Mouse (Mus musculus): ENCODE data around the gene Fbxl17.

Fbxl17 gene

DNA sequence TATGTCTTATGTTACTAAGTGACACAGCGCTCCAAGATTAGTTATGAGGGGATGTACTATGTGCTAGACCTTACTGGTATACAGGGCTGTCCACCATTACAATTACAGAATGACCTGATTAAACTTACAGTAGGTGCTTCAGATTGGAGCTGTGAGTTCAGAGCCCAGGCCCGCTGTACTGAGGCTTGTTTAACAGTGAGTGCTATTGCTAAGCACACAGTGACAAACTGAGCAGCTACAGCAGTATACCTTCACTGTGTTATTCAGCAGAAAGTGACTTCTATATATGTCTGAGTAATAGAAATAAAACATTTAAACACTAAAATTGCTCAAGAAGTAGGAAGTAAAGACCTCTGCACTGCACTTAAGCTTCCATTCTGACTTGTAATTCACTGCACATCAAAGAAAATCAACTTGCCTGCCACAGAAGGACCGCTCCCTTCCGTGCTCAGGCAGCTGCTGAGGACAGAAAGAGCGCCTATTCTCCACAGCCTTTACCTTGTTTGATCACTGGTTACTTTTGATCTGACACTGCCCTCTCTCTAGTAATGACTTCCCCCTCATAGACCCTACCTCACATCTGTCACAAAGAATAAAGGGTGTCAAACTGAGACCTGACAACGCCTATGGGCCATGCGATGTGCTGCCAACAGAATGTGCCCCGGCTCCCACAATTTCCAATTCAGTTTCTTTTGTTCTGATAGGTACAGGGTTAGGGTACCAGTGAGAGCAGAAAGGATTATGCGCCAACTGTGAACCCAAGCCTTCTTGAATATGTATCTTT, 39.9 kb downstream of the Fbxl17 start:
- DNase-seq: no peak

- DNase-seq: no peak
Measured at GRCm38 (mm10) chr17:63458052-63458451, 41.8 kb downstream of the Fbxl17 start.

DNA sequence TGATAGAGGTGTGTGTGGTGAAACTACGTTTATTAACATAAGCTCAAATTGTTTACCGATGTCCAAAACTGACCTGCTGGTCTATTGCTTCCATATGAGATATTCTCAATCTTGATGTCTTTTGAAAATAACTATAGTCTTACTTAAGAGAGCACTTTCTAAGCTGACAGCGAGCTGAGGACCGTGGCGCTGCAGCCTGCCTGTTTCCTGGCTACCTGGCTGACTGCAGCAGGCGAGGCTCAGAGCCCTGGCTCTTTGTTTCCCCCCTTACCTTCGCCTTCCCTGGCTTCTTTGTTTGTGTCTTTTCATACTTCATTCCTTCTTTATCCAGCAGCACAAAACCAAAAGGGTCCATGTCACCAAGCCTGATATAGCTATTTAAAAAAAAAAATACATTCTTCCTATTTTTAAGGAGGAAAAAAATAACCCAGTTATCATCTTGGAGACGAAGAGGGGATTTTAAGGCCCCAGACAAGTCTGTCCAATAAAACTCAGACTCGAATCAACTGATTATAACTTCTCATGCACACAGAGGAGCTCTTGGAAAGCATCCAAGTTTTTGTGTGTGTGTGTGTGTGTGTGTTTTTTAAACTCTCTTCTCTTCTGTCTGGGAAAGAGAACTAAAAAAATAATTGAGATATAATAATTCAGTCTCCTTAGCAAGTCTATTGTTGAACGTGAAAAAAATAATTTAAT, 48.4 kb downstream of the Fbxl17 start:
- no peak for DNase-seq

DNA sequence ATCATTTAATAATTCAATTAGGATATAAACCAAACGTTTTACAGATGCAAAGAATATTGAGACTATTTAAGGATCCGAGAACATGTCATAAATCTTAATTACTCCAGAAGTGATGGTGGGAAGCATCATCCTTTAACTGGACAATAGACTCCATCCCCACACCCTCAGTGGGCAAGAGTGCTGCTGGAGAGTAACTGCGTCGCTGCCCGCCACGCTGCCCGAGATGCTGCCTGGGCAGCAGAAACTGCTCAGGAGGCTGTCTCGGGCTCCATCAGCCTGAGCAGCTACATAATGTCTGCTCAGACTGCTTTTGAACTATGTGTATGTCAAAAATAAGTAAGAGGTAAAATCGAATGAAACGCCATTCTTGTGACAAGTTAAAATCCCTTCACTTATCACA, 52.1 kb downstream of the Fbxl17 start:
- DNase-seq: no peak

DNA sequence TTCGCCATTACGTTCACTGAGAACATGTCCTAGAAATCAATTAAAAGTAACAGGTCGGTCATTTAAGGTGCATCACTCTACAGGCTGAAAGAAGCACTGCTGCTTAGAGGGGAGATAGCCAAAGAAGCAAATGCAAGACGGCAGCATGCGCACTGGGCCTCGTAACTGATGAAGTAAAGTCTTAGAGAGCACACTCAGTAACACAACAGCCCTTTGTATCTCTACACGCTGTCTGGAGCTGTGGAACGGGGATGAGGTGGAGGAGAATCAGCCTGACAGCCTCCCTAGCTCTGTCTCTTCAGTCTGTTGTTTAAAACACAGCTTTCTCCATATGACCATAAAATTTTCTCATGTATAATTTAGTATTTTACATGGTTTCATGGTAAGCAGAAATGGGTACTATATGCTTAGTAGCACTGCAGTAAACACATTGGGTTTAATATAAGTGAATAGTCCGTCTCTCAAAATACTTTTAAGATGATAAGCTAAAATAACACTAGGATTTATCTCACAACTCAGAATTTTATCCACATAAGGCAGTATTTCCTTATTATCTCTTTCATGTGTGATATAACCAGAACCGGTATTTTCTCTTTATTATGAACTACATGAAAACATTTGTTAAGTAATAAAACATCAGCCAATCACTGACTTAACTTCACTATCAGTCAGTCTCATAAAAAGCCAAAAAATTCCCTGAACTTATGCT, 52.7 kb downstream of the Fbxl17 start:
- no peak for DNase-seq

DNA sequence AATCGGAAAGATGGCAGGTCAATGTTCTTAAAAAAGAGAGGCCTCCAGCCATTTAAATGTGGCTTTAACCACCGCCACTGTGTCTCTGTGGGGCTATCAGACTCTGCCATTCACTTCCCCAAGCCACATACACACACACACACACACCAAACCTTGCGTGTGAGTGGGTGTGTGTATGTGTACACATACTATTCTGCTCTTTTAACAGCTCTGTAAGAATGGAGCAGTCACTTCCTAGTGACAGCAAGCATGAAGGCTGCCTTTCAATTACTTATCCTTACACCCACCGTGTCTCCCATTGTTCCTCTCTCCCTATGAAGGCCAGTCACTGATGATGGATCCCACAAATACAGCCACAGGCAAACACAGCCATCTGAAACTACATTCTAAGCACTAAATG, 54.6 kb downstream of the Fbxl17 start:
- DNase-seq: no peak

DNA sequence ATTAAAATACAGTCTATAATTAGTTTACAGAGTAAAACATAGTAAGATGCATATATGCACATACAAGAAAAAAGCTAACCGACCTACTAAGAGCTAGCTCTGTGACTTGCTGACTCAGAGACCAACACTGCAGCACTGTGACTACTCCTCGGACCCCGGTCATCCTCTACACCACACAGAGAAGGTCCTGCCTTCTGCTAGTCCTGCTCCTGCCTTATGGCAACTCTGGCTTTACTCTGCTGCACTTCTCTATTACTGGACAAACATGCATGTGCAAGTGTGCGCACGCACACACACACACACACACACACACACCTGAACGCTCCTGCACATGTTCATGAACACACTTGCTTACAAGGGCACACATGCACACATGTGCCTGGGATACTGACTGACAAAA, 62.4 kb downstream of the Fbxl17 start:
- no peak for DNase-seq

DNA sequence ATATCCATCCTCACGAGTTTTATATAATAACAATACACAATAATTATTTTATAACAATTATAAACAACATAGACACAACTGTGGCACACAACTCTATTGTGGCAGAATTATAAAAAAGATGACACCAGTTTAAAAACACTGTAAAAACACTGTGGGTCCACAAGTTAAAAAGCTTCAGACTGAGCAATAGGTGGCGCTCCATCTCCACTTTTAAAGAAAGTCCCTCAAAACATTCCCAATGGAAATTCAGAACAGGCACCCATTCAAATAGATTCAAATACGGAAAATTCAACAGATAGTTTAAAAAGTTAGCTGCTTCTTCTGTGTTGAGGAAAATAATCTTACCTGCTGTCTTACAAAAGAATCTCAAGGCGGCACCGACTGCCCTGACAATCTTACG, 65.7 kb downstream of the Fbxl17 start:
- DNase-seq: peak; percentile 25 to 58

GRCm38 (mm10) chr17:63431650-63432049, 68.2 kb downstream of the Fbxl17 start:
- no peak for DNase-seq

DNA sequence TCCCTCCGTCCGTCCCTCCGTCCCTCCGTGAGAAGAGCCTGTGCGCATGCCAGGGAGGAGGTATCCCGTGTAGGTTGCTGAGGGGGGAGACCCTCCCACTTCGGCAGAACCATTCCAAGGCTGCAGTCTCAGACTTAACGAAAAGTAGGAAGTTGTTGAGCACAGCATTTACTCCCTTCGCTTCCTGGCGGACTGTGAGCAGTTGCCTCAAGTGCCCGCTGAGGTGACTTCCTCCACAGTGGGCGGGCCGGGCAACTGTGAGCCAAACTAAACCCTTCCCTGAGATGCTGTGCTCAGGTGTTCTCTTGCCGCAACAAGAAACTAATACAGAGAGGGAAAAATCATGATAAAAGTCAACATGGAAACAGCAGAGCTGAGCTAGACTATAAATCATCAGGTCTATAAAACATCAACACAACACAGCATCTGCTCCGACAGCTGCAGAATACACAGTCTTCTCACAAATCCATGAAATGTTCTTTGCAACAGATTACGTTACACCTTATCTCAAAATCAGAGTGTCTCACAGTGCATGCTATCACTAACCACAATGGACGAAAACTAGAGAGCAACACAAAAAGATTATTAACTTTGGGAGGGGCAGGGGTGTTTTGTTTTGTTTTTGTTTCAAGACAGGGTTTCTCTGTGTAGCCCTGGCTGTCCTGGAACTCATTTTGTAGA, 69.3 kb downstream of the Fbxl17 start:
- DNase-seq: peak in 1 of 2 experiments; percentile 17

GRCm38 (mm10) chr17:63423851-63424250, 76.0 kb downstream of the Fbxl17 start:
- DNase-seq: no peak

- no peak for DNase-seq
Measured at GRCm38 (mm10) chr17:63422685-63423084, 77.1 kb downstream of the Fbxl17 start.

DNA sequence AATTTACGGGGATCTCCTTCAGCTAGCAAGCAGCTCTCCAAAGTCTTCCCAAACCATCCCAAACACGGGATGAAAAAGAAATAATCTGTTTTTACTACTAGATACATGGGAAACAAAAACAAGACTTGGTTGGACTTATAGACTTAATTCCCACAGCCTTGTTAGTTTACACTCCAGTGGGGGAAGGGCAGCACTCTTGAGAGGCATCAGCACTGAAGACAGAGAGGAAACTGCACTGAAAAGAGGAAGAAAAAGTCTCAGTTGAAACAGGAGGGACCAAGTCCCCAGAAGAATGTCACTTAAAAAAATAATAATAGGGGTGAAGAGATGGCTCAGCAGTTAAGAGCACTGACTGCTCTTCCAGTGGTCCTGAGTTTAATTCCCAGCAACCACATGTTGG, 78.0 kb downstream of the Fbxl17 start:
- no peak for DNase-seq

- no peak for DNase-seq
Measured at GRCm38 (mm10) chr17:63419503-63419902, 80.3 kb downstream of the Fbxl17 start.

DNA sequence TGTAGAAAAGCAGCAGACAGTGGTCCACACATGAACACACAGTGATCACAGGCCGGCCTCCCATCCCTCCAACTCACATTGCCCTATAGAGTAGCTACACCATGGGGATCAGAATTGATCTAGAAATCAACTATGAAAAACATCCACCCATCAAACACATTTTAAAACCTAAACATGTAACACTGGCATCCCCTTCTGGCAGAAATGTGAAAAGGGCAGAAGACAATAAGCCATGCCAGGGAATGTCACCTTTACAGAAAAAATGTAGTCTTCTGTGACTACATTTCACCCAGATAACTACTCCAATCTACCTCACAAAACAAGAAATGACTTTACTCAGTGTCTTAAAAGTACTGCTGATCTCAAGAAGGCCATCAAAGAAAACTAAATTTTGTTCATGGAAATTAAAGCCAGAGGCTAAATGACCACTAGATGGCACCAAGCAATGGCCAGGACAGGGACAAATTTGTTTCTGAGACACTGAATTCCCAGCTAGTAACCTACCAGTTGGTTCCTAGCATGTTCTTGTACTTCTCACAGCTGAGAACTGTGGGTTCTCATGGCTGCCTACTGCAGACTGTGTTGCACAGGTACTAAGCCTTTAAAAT, 85.7 kb downstream of the Fbxl17 start:
- peak; percentile 28 to 57 for DNase-seq

DNA sequence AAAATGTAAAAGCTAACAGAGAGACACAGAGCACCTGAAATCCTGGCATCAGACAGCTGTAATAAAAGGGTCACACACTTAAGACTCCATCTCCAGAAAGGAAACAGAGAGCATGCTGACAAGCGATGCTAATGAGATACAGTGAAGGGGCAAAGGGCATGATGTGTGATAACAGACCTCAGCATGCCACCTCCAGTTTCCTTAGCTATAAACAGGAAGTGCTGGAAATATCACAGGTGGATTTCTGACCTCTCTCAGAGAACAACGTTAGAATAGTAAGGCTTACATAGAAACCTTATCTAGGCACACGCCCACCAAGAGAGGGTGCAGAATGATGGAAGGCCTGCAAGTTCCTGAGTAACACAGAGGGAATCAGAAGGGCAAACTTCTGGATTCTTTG, 88.3 kb downstream of the Fbxl17 start:
- no peak for DNase-seq

- peak; percentile 20 to 51 for DNase-seq
Measured at GRCm38 (mm10) chr17:63410101-63410500, 89.7 kb downstream of the Fbxl17 start.

DNA sequence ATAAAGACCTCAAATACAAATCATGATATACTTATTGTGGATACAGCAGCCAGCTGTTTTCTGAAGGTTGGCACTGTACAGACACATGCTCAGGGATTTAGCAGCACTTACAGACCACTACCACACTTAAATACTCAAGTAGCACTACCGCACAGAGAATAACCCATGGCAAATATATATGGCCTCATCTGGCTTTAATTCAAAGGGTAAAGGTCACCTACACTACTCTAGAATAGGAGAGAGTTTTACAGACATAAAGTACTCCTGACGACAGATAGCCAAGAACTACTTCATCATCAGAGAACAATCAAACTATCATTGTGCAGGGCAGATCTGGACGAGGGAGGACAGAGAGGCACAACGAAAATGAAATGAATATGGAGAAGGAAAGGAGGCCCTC, 93.9 kb downstream of the Fbxl17 start:
- DNase-seq: no peak

GRCm38 (mm10) chr17:63405471-63405870, 94.3 kb downstream of the Fbxl17 start:
- DNase-seq: no peak

DNA sequence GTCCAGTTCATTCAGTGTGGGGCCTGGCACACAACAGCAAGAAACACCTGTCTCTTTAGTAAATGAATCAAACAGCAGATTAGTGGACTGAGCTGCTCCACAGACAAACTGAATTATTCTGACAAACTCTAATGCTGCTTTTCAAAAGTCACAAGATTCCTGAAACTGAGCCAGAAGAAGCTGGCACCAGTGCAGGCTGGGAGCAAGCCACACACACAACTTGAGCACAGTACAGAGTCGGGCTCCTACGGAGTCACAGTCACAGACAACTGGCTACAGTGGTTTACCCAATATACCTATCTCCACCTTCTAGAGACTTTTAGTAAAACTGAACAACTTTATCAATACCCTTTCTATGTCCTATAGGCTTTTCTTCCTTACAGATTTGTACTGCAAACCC, 94.8 kb downstream of the Fbxl17 start:
- peak; percentile 82 to 84 for DNase-seq

DNA sequence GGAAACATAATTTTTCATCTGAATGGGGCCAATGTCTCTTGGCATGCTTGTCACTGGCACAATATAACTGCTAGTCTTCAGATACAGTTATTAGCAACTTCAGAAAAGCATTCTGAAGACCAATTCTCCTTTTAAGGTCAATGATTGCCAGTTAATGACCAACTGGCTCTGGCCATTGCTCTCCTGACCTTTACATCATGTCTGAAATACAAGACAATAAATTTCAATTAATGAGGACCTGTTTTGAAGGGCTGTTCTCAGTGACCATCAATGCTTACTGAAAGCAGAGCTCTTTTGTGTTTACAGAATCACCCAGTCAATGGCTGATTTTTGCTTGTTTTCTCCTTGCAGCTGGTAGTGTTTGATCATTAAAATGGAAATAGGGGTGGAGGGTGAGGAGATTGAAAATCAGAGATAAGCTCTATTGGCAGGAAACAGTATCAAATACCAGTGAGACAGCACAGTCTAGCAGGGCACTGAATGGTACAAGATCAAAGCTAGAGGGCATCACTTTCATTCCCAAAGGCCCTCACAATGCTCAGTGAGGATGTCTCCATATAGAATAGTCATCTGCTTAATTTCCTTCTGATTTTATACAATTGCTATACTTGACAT, 95.9 kb downstream of the Fbxl17 start:
- peak; percentile 20 to 37 for DNase-seq

Measured in kidney, postnatal 36 days (tissue).